Mouse (Mus musculus) ovary, adult 10 weeks (tissue): ENCODE measurements around the gene Kif5c. TPM values are rescaled to one million over a fixed set of nuclear protein-coding genes. Genes with fewer than 3 reads are reported as not detected.

Experiments
- polyA plus RNA-seq: library from polyadenylated mRNA; stranded (reverse); fragments of 350-450 nt; fragmentation: Illumina TruSeq; extraction: RNeasy Lipid Tissue Mini Kit (QIAGEN cat#74804); gene quantifications from one replicate; pipeline ENCODE4 v1.2.3, GENCODE M21; 2014

The Kif5c gene
- 10.4 TPM for polyA plus RNA-seq

GRCm38 (mm10) chr2:49618829-49619718 is at the start of gene Kif5c:
Gene Kif5c, plus strand, starts transcription at chr2:49619298.

DNA sequence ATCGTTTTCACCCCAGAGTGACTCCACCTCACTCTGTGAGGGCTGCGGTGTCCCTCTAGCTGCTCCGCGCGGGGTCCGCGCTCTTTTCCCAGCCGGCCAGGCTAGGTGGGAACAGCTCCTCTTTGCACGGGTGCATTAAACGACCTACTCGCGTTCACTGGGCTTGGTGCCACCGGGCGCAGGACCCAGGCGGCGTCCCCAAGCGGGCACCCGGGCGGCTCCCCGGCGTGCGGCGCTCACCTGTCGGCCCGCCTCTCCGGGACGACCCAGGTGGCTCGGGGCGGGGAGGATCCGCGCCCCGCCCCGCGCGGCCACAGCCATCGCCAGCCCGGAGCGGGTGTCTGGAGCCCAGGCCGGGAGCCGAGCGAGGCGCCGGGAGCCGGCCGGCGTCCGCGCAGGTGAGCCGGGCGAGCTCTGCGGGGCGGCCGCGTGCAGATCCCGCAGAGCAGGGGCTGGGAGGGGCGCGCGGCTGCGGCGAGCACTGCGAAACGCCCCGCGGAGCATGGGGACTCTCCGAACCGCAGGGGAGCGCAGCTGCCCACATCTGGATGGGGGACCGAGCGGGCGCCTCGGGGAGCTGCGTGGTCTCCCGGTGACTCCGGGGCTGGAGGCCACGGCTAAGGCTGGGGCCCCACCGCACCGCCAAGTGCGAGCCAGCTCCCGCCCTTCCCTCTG is 168.4 kb downstream of the Kif5c start, which contains the start of gene Lypd6b:
Lypd6b (plus strand) TSS at position 313 of the 675 bp plus-strand sequence.

Other genes starting within 250 kb of the Kif5c start
- 113 TPM for gene Epc2, start 167.8 kb upstream of the Kif5c start, polyA plus RNA-seq
- gene Lypd6b, start 168.4 kb downstream of the Kif5c start, polyA plus RNA-seq = 4.2 TPM